Mouse (Mus musculus): ENCODE results near the gene Cacng7. TPM values are rescaled to one million over a fixed set of nuclear protein-coding genes. Genes with fewer than 3 reads are reported as not detected.
"Not testable (repeated sequence)": the region's sequence is repeated elsewhere in the genome, so short reads cannot be mapped to it uniquely, and the experiment has no call there.

Gene Cacng7
- total and polyA plus RNA-seq, 3 experiments: 4.3 to 6.7 (median 5.4) TPM

- intact Hi-C loops (cut with DNase I): no loop called here
- H3K36me3 ChIP-seq (ENCODE audit: control insufficient read depth, insufficient read depth, low read length): no peaks in the 10 kb centered on the region
- H3K27ac ChIP-seq: no peak within 1 kb of the TSS
Observed at GRCm38 (mm10) chr7:3390413-3391080, 57.8 kb downstream of the Cacng7 start, which contains the start of gene Cacng8. TSS of gene Cacng8 (plus strand) at chr7:3390683.

GRCm38 (mm10) chr7:3391081-3391451 lies 58.3 kb downstream of the Cacng7 start:
- H3K4me1 ChIP-seq (ENCODE audit: control insufficient read depth, insufficient read depth, low read length): no peaks in the 10 kb centered on the region
- no peak overlapping the region for H3K27ac ChIP-seq
- H3K9ac ChIP-seq (ENCODE audit: low read depth, low read length): no peak overlapping the region
- intact Hi-C loops (cut with DNase I): no loop called here
- no peak for DNase-seq
- H3K4me3 ChIP-seq: no peak overlapping the region
- no peaks in the 10 kb centered on the region for H3K36me3 ChIP-seq (ENCODE audit: control insufficient read depth, insufficient read depth, low read length)
- WGBS: 11% methylated on average over 12 of the region's 12 CpGs
- TF ChIP-seq POLR2A (IDR thresholded peaks at IDR 0.05; ENCODE audit: insufficient read depth, low read depth, low read length): no peak
- no peak for TF ChIP-seq CTCF (IDR thresholded peaks at IDR 0.05)
- no peak for TF ChIP-seq EP300 (IDR thresholded peaks at IDR 0.05; ENCODE audit: insufficient read depth, low read depth, low read length)
- 0 out of 2 replicates have a peak, but pooled peaks cover 4% of the 10 kb centered on the region for H3K27me3 ChIP-seq (ENCODE audit: control insufficient read depth, insufficient read depth, low read length)
- no peaks in the 10 kb centered on the region for H3K79me2 ChIP-seq (replicated peaks; ENCODE audit: control insufficient read depth, insufficient read depth, low read length)

More at GRCm38 (mm10) chr7:3390413-3391080, 57.8 kb downstream of the Cacng7 start, which contains the start of gene Cacng8:
- WGBS: 3% methylated on average over 7 of the region's 7 CpGs
- no peaks in the 10 kb centered on the region for H3K79me2 ChIP-seq (replicated peaks; ENCODE audit: control insufficient read depth, insufficient read depth, low read length)
- 0 out of 2 replicates have a peak, but pooled peaks cover 4% of the 10 kb centered on the region for H3K27me3 ChIP-seq (ENCODE audit: control insufficient read depth, insufficient read depth, low read length)
- no peak for TF ChIP-seq CTCF (IDR thresholded peaks at IDR 0.05)
- no peak within 1 kb of the TSS for H3K9ac ChIP-seq (ENCODE audit: low read depth, low read length)
- H3K4me1 ChIP-seq (ENCODE audit: control insufficient read depth, insufficient read depth, low read length): no peaks in the 10 kb centered on the region
- DNase-seq: no peak
- H3K4me3 ChIP-seq: no peak within 1 kb of the TSS

GRCm38 (mm10) chr7:3391809-3392208 lies 59.1 kb downstream of the Cacng7 start:
- H3K4me1 ChIP-seq (ENCODE audit: control insufficient read depth, insufficient read depth, low read length): no peaks in the 10 kb centered on the region
- H3K36me3 ChIP-seq (ENCODE audit: control insufficient read depth, insufficient read depth, low read length): no peaks in the 10 kb centered on the region
- H3K79me2 ChIP-seq (replicated peaks; ENCODE audit: control insufficient read depth, insufficient read depth, low read length): no peaks in the 10 kb centered on the region
- H3K27me3 ChIP-seq (ENCODE audit: control insufficient read depth, insufficient read depth, low read length): 0 out of 2 replicates have a peak, but pooled peaks cover 4% of the 10 kb centered on the region
- no peak for DNase-seq
- intact Hi-C loops (cut with DNase I): no loop called here
- 30% methylated on average over 4 of the region's 4 CpGs for WGBS
- H3K9ac ChIP-seq (ENCODE audit: low read depth, low read length): no peak overlapping the region
- H3K27ac ChIP-seq: no peak overlapping the region
- TF ChIP-seq EP300 (IDR thresholded peaks at IDR 0.05; ENCODE audit: insufficient read depth, low read depth, low read length) (no peak), CTCF (IDR thresholded peaks at IDR 0.05) (no peak), POLR2A (IDR thresholded peaks at IDR 0.05; ENCODE audit: insufficient read depth, low read depth, low read length) (no peak)
- no peak overlapping the region for H3K4me3 ChIP-seq

- Histone ChIP-seq H3K79me2 (replicated peaks; ENCODE audit: control insufficient read depth, insufficient read depth, low read length) (no peaks in the 10 kb centered on the region), H3K4me1 (ENCODE audit: control insufficient read depth, insufficient read depth, low read length) (no peaks in the 10 kb centered on the region), H3K27me3 (ENCODE audit: control insufficient read depth, insufficient read depth, low read length) (no peaks in the 10 kb centered on the region), H3K9ac (ENCODE audit: low read depth, low read length) (no peak overlapping the region), H3K27ac (no peak overlapping the region), H3K4me3 (no peak overlapping the region), H3K36me3 (ENCODE audit: control insufficient read depth, insufficient read depth, low read length) (no peaks in the 10 kb centered on the region)
- TF ChIP-seq CTCF (IDR thresholded peaks at IDR 0.05) (no peak), POLR2A (IDR thresholded peaks at IDR 0.05; ENCODE audit: insufficient read depth, low read depth, low read length) (no peak), EP300 (IDR thresholded peaks at IDR 0.05; ENCODE audit: insufficient read depth, low read depth, low read length) (no peak)
- 73% methylated on average over 10 of the region's 10 CpGs for WGBS
- no peak for DNase-seq
- intact Hi-C loops (cut with DNase I): no loop called here
Observed at GRCm38 (mm10) chr7:3397355-3397754, 64.6 kb downstream of the Cacng7 start.

GRCm38 (mm10) chr7:3397797-3398196 lies 65.0 kb downstream of the Cacng7 start:
- WGBS: 70% methylated on average over 7 of the region's 7 CpGs
- no peak overlapping the region for H3K27ac ChIP-seq
- no peaks in the 10 kb centered on the region for H3K36me3 ChIP-seq (ENCODE audit: control insufficient read depth, insufficient read depth, low read length)
- H3K4me3 ChIP-seq: no peak overlapping the region
- DNase-seq: no peak
- TF ChIP-seq POLR2A (IDR thresholded peaks at IDR 0.05; ENCODE audit: insufficient read depth, low read depth, low read length) (no peak), EP300 (IDR thresholded peaks at IDR 0.05; ENCODE audit: insufficient read depth, low read depth, low read length) (no peak), CTCF (IDR thresholded peaks at IDR 0.05) (no peak)
- H3K79me2 ChIP-seq (replicated peaks; ENCODE audit: control insufficient read depth, insufficient read depth, low read length): no peaks in the 10 kb centered on the region
- H3K9ac ChIP-seq (ENCODE audit: low read depth, low read length): no peak overlapping the region
- intact Hi-C loops (cut with DNase I): no loop called here
- no peaks in the 10 kb centered on the region for H3K4me1 ChIP-seq (ENCODE audit: control insufficient read depth, insufficient read depth, low read length)
- H3K27me3 ChIP-seq (ENCODE audit: control insufficient read depth, insufficient read depth, low read length): no peaks in the 10 kb centered on the region

- H3K27ac ChIP-seq; H3K4me3 ChIP-seq; H3K4me1 ChIP-seq (ENCODE audit: control insufficient read depth, insufficient read depth, low read length); H3K9ac ChIP-seq (ENCODE audit: low read depth, low read length); H3K79me2 ChIP-seq (replicated peaks; ENCODE audit: control insufficient read depth, insufficient read depth, low read length); H3K27me3 ChIP-seq (ENCODE audit: control insufficient read depth, insufficient read depth, low read length); H3K36me3 ChIP-seq (ENCODE audit: control insufficient read depth, insufficient read depth, low read length); intact Hi-C loops (cut with DNase I); DNase-seq: not testable (repeated sequence)
- WGBS: 91% methylated on average over 8 of the region's 8 CpGs
Observed at GRCm38 (mm10) chr7:3398363-3398762, 65.6 kb downstream of the Cacng7 start.

Measured in heart, adult 2 months (tissue).